Mouse (Mus musculus): Measurements from ENCODE around the gene Podn.
A peak's percentile ranks its signal among the peaks of the same experiment; 100 is the strongest.

Podn gene

DNA sequence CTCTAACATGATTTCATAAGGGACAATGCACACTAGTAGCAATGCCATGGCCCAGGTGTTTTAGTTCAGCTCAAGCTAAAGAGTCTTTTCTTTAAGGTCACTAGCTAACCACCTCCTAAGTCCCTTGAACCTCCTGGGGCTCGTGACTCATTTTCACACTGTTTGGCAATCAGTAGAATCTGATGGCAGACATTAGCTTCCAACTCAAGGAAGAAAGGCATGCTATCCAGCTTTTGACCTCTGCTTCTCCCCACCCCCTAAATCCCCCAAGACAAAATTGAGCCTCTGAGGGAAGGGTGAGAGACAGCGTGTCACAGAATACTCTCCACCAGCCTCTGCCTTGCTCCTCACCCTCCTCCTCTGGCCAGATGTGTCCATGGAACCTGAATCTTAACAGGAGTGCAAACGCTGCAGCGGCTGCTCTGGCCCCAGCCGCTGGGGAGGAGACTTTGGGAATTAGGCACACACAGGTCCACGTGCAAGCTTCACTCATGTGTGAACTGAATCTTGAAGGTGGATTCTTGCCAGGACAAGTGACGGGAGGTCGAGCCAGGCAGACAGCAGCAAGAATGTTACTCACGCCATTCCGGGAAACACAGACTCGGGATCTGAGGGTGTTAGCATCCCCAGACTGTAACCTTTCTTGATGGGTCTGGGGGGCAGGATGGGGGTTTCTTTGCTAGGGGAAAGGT, 97.5 kb downstream of the Podn start:
- DNase-seq, result no peak

DNA sequence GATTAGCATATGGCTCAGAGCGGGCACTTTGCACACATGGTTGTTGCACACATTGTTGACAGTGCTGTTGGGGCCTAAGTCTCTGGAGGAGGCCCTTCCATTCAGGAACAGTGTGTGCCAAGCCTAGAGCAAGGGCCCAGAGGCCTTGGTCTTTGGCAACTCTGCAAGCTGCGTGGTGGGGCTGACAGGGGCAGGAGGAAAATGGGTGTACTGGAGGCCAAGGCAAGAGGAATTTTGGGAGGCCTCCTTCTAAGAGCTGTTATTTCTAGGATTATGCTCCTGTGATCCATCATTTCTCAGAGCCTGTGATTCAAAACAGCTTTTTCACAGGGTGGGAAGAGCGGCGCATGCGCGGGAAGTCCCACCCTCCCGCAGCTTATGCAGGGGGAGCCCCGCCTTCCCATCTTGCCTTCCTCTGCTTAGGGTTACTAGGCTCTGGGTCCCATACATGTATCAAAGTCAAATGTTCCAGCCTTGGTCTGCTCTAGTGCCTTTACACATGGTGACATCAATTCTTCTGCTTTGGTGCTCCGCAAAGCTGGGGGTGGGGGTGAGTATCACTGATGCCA, 99.7 kb downstream of the Podn start:
- no peak for DNase-seq

DNA sequence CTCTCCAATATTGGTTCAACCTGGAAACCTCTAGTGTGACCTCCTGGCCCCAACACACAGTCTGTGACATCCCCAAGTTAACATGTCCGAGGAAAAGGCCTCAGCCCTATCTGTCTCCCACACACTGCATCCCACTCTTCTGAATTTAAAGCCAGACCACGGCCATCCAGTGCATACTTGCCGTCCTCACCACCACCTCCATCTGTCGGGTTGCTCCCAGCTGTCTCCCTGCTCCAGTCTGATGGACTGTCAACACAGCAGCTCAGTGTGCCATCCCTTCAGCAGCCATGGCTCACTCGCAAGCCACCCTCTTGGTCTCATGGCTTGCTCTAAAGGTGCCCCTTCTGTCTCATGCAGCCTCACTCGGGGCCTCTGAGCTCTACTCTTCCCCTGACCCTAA, 100.5 kb downstream of the Podn start:
- no peak for DNase-seq

DNA sequence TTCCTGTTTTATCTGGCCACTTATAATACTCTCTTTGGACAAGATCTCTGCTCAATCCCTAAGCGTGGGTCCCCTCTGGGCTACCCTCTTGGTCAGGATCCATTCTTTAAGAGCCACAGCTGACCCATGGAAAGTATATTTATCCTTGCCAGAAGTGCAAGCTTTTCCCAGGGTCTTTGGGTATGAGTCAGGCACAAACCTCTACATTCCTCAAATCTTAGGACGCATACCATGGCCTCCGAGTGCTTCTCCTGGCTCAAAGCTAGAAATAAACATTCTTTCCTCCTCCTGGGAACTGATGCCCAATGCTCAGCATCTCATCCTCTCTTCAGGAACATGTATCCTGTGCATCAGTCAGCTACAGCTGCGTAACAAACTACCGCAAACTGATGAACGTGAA, 101.2 kb downstream of the Podn start:
- no peak for DNase-seq

DNA sequence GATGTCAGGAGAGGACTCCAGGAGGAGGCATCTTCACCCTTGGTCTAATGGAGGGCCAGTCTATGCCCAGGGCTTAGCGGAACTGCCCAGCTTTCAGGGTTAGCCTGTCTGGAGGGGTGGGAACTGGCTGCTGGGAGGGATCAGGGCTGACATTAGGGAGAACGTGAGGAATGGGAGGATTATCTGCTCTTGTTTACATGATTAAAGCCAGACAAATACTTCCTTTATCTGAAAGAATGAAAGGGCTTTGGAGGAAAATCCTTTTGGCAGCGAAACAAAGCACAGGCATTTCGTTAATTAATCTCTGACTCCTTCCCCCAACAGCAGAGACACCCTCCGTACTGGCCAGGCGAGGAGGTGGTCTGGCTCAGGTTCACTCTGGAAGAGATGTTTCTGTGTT, 104.4 kb downstream of the Podn start:
- DNase-seq, result no peak

DNA sequence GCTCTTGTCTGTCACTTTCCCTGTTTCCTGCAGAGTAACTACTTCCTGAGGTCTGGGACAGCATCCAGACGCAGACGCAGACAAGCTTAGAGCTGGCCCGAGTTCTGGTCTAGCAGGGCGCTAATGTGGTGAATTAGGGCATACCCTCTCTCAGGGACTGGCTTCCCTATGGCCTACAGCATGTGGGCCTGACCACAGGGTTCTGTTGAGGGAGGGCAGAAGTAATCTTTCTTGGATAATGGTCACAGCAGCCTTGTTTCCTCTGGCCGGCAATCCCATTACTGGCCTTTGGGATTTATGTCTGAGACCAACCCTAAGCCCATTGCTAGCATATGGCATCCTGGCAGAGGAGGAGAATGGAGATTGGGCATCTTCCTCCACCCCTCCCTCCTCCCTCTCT, 105.4 kb downstream of the Podn start:
- peak; percentile 33 to 57 for DNase-seq

DNA sequence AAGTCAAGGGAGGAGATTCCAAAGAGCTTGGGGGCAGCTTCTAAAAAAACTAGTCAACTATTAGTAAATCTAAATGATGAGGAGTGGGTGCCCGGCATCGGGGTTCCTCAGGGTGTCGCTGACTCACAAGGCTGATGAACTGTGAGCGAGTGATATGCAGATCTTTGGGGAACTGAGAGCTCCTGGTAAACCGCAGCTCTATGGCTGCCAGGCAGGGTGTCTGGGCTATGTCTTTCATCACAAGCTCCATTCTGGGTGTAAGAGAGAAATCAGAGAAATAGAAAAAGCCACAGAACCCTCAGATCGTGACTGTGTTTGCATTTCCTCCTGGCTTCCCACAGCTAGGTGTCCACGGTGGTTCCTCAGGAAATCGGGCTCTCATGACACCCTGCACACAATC, 107.3 kb downstream of the Podn start:
- DNase-seq, result no peak

DNA sequence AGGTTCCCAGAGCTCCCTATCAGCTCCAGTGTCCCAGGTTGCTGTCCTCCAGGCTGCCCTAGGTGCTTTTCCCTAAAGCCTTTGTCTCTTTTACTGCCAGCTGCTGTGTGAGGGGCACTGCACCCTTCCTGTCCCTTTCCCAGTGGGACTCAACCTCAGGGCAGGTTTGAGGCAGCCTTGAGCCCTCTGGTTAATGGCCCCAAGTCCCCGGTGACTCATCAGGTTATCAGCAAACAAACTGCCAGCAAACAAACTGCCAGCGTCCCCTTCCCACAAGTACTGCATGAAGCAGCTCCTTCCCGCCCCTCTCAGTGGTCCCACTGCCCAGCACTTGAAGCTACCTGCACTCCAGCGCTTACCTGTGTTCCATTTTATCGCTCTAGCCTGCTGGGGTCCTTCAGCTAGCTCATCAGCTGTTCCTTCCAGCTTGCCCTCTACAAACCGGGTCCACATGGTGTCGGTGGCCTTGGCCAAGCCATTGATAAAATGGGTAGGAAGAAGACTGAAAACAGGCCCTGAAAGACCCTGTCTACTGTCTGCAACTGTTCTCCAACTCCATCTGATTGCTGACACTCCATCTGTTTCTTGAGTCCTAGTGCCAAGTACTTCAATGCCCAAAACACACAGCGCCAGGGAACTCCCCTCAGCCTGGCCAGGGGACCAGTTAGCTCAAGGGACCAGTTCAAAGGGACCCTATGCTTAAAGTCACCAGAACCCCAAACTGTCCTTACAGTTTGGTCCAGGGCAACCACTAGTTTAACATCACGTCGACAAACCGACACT, 109.7 kb downstream of the Podn start:
- no peak for DNase-seq

DNA sequence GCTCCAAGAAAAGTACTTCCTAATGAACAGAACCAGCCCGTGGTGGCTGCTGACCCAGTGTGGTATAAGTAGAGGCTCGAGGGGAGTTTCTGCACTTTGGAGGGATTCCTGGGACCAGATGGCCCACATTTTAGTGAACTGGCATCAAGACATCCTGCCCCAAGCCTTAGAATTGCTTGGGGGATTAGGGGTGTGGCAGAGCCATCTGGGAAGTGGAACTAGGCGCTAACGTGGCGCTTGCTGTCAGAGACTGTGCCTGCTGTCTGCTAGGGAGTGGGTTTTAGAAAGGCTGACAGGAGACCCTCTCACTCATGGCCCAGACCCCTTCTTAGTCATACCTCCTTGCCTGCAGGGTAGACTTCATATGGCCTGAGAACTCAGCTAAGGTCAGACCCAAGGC, 110.4 kb downstream of the Podn start:
- no peak for DNase-seq

DNA sequence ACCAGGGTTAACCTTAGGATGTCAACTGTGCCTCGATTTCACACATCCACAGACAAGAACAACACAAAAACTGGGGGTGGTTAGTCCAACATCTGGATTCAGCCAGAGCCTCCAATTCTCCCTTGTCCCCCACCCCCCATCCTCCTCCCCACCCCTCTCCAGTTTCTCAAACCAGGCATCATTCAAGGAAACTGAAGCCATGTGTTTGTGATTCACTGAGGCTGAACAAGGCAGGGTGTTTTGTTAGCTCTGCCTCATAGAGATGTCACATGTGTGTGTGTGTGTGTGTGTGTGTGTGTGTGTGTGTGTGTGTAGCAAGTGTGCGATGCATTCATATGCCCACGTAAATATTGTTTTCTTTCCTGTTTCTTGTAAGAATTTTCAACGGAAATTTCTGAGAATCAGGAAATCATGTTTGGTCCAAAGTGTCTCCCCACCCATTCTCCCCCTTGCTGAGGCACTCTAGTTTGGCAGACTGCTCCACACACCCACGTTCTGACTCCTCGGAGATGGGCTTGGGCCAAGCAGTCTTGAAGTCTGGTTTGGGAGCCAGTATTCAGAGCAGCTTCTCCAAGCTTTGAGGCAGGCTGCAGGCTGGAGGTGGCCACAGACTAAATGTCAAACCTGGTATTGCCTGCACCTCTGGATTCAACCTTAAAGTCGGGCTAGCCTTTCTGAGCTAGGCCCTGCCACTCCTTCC, 111.8 kb downstream of the Podn start:
- DNase-seq, result peak in 1 of 2 experiments; percentile 29

DNA sequence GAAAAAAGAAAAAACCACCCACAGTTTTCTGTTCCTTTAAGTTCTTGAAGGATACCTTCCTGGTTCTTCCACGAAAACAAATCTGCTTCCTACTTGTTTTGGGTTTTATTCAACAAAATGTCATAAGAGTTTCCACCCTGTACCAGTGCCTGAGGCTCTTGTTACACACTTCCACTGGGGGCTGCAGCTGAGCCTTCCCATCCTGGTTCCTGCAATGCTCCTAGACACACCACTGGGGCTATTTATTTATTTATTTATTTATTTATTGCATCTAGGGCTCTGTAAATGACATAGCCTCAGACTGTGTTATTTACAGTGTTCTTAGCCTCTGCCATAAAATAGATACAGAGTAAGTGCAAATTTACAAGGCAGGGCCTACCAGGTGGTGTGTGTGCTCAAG, 112.5 kb downstream of the Podn start:
- no peak for DNase-seq

DNA sequence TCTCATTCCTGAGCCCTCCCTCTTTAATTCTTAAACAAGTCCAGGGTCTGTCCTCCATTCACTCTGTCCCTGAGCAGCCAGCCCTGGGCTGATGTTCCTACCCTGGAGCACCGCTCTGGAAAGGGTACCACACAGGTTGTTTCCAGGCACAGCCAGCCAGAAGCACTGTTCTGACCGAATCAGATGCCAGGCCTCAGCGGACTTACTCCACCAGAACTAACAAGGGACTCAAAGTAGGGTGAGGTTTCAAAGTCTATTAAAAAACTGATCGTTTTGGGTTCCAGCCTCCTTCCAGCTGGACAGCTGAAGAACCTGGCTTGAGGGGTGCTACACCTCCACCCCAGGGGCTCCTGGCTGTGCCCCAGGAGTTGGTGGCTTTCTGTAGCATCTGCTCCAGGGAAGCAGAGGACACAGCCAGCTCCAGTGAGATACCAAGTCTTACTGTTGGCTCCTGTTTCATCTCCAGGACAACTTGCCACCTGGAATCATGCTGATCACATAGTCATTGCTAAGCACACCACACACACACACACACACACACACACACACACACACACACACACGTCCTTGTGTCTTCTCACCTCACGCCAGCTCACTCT, 116.1 kb downstream of the Podn start:
- DNase-seq, result peak in 1 of 2 experiments; percentile 37

DNA sequence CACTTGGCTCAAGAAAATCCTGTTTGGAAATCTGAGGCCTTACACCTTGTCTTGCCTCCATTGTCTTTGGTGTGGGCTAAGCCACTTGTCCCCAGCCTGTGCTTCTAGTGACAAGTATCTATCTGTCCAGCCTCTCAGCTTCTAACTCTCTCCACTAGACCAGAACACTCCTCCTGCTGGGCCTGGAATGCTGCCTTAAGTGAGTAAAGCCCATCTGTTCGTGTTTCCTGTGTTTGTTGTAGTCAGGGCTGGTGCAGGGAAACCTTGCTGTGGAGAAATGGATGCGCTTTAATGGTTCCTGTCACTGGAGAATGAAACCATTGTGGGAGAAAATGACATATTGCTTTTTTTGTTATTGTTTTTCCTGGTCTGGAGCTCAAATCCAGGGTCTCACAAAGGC, 116.7 kb downstream of the Podn start:
- DNase-seq, result peak; percentile 80 to 86

DNA sequence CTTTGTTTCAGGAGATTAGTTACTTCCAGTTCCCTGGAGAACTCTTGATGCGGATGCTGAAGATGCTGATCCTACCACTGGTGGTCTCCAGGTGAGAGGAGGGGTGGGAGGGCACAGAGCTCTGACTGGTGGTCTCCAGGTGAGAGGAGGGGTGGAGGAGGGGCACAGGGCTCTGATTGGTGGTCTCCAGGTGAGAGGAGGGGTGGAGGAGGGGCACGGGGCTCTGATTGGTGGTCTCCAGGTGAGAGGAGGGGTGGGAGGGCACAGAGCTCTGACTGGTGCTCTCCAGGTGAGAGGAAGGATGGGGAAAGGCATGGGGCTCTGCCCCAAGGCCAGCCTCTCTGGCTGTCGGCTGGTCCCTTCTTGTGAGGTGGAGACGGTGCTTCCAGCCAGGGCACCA, 118.7 kb downstream of the Podn start:
- no peak for DNase-seq

DNA sequence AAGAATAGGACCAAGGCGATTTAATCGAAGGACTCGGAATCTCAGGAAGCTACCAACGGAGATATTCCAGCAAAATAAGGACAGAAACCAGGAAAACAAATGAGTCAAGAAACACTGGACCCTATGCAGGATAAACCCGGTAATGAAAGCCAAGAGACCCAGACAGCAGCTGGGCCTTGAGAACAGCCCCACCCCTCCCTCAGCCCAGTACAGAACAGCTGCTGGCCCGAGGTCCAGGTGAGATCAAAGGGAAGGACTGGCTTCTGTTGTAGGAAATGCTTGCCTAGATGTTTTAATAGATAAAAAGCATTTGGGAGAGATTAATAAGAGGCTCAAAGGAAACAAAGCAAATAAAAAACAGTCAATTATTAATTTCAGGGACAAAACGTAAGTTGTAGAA, 121.2 kb downstream of the Podn start:
- no peak for DNase-seq

DNA sequence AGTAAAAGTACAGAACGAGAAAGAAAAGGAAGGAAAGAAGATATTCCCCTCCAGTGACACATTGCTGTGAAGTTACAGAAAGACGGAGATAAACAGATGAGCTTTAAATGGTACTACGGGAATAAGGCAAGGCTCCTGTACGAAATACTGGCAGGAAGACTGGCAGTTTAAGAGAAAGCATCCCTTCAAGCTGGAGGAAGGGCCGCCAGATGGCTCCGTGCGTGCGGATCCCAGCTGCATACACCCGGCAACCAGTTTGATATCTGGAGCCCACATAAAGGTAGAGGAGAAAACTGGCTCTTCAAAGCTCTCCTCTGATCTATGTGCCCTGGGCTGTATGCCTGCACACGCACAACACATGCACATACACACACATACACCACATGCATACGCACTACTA, 121.7 kb downstream of the Podn start:
- DNase-seq, result no peak

DNA sequence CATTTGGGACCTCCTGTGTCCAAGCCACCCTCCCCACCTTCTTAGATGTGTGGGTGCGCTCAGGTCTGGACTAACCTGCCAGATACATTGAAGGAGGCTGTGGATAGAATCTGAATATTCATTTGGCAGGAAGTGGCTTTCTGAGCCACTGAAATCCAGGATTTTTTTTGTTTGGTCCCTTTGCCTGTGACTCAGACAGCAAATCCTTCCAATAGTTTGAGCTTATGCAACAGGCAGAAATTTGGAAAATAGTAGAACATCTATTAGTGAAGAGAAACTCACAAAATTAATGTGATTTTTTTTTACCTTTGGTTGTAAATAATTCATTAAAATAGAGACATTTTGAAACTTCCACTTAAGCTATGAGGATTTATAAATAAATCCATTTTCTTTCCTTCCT, 125.1 kb downstream of the Podn start:
- DNase-seq, result no peak

DNA sequence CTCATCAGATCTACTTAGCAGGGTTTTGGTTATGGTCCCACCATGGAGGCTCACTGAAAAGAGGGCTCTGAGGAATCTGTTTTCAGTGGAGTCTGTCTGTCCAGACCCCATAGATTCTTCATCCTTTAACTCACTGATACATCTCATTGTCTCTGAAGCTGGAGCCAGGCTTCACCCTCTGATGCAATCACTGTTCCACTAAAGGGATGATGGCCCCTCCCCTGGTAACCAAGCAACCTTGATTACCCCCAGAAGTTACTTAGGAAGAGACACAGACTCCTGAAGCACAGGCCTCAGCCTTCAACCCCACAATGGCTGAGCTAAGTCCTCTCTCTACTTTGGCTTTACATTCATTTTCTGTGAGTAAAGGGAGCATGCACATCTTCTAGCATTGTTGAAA, 126.5 kb downstream of the Podn start:
- DNase-seq, result no peak

DNA sequence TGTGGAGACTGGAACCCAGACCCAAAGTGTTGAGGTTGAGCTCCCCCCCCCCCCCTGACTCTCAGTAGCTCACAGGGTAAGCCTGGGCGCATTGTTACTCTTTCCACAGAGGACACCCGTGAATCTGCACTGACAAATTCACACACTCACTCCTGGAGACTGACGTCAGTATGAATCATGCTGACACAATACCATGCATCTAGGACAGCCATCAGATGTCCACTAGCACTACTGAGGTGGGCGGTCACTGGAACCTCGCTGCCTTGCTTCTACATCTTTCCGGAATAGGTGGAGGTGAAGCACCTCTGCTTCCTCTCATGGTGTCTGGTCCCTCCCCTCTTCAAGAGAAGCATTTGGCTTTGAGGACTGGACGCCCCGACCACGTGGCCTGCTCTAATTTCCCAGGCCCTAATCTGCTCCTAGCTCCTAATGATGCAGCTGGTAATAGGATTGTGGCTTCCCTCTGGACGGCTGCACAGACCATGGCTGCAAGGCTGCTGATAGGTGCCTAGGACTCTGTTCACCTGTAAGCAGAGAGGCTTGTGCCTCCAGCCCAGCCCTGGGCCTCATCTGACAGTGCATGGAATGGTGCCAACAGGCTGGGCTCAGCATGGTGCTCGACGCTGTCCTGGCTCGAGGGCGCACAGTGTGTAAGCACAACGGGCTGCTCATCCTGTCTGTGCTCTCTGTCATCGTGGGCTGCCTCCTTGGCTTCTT, 128.1 kb downstream of the Podn start, which contains the start of gene Slc1a7:
Gene Slc1a7 (plus strand): TSS at position 367 of the 717 bp plus-strand sequence.
- DNase-seq, result no peak

DNA sequence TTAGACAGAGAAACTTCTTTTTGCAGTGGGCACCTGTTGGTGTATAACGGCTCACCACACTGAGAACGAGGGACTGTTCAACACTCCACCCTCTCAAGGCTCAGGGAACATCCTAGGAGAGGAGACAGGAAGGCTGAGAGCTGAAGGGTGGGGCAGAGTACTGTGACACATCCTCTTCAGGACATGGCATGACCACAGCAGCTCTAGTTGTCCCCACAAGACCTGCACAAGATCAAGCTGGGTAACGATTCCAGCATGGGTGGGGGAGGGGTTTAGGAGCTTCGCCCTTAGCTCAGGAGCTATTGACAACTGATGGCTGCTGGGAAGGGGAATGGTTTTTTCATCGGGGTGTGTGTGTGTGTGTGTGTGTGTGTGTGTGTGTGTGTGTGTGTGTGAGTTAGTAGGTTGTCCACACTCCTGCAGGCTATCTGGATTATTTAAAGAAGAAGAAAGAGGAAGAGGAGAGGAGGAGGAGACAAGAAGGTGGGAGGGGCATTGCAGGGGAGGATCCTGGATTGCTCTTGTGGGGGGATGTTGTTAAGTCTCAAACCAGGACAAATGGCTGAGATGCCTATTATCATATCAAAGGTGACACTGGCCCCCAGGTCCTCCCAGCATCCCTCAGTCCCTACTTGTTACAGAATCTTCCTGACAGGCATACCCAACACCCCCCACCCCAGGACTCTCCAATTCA, 129.7 kb downstream of the Podn start:
- no peak for DNase-seq

Data from cerebellum, adult 18-20 months (tissue).